Mouse (Mus musculus) lung, postnatal 36 days (tissue): ENCODE measurements at regions not wholly inside any gene's neighbourhood (a gene's known extent, or its start where the extent isn't known, plus 50 kb on each side); places are given as distances from the start of the nearest gene placed in this dataset.

Source experiments
- DNase-seq: peaks from one replicate; pipeline ENCODE4 v3.0.0; 2022; ENCODE audit warnings: mixed read lengths

DNA sequence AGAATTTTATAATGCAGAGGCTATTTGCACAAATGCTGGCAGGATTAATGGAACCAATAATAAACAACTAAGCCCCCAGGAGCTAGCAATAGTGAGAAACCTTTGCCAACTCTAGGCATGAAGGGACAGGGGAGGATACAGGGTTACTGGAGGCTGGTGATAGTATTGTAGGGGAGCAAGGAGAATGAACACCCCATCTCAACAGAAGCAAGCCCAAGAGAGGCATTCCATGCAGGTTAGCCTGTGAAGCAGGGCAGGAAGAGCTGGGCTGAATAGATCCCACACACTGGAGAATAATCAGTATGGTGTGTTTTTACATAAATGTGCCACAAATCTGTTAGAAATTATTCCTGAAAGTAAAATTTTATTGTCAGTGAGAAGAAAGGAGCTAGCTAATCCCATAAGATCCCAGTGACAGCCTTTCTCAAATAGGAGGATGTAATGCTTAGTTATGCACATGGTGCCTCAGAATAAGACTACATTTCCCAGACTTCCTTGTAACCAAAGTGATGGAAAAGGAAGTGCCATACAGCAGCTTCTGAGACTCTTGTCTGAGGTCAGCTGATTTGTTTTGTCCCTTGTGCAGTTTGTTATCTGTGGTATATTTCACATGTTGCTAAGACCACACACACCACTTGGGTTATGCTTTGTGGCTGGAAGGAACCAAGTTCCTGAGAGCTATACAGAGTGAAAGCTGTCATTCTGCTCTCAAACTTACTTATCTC, 111.1 kb downstream of the Ccdc71l start:
- peak; percentile 16 for DNase-seq

DNA sequence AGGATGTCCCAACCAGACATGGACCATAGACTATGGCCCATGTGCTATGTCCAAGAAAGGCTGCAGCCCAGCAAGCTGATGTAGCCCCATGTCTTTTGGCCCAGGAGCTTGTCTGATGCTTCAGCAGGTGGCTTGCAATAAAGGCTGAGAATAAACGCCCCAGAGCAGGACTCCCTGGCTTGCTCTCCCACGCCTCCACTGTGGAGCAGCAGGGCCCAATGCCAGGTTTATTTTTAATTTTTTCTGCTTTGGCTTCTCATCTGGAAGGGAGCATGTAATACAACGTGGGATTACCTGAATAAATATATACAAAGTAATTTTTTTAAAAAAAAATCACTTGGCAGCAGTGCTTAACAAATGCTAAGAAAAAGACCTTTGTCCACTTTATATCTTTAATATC, 125.7 kb downstream of the Ccdc71l start:
- DNase-seq = no peak

DNA sequence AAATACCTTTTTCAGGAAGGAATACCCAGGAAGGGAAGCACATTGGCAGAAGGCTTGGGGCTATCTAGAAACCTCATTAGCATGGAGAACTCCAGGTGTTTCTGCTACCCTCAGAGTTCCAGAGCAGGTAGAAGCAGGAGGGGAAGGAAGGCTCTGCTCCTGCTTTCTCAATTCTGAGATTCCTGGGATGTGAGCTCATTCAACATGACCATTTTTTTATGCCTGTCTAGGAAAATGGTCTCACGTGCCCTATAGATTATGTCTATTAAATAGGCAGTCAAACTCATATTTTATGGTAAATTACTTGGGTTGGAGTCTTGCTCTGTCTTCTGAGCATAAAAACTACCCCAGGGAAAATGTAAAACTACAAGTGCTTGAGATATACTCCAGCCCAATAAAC, 130.2 kb downstream of the Ccdc71l start:
- no peak for DNase-seq

DNA sequence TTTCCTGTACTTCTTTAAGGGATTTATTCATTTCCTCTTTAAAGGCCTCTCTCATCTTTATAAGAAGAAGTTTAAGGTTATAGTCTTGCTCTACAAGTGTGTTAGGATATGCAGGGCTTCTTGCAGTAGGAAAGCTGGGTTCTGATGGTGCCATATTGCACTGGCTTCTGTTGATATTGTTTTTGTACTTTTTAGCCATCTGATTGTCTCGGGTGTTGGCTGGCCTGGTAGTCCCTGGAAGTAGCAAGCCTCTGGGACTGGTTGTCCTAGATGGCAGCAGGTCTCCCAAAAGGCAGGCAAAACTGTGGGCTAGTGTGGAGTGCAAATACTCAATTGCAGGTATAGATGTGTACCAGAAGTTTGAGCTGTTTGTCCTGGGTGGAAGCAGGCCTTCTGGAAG, 147.1 kb downstream of the Ccdc71l start:
- no peak for DNase-seq

DNA sequence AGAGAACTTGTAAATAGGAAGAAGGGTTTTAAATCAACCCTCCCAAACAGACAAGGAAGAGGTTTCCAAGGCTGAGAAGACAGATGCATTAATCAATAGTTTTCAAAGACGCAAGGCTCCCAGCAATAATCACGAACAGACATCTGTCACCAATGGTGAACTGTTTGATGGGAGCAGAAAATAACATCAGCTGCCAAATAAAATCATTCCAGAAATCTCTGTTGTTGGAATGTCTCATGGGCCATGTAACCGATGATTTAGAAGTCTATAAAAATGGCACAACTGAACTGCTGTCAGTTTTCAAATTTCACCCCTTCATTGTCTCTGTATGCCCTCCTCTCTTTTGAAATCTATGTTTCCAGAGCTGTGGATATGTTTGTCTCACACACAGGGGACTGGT, 152.7 kb downstream of the Ccdc71l start:
- DNase-seq = no peak

DNA sequence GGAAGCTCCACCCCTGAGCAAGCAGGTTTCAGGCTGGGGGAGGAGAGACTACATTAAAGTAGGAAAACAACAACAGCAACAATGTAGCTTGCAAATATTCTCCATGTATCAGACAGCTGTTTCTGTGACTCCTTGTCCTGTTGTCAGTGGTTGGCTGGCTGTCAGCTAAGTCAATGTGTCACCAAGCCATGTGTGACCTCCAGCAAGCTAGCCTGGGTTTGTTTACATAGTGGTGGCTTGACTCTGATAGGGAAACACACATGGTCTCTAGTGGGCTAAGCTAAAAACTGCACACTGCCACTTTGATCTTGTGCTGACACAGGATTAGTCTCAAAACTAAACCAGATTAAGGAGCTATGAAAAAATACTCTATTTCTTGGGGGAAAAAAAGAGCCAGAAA, 155.1 kb downstream of the Ccdc71l start:
- peak; percentile 15 for DNase-seq

DNA sequence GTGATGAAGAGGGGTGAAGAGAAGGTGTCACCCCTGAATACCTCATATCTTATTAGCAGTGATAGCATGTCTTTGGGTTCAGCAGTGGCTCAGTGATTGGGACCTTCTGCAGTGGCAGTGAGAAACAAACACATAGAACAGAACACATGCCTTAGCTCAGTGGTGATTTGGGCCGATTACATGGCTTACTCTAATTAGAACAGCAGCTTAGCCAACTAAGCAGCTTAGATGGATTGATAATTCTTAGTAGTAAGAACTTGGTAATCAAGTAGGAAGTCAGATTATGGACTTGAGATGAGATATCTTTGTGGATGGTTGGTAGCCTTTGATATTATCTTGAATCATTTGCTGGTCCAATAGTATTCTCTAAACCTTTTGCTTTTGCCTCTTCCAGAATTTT, 167.0 kb downstream of the Ccdc71l start:
- DNase-seq = no peak

DNA sequence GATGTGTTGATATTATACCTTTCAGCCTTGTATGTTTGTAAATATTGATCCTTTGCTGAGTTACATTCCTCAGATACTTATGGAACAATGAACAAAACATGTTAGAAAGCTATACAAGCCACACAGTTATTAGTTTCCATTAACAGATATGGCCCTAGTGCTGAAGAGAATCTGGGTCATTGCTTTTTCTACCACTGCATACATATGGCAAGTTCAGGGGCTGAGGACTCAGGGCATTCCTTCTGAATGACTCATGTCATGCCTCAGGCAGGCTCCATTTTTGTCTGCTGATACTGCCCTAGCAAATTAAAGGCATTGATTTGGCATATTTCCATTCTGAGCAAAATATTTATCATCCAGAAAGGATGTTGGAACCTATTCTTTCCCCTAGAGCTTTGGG, 167.9 kb downstream of the Ccdc71l start:
- DNase-seq = no peak

DNA sequence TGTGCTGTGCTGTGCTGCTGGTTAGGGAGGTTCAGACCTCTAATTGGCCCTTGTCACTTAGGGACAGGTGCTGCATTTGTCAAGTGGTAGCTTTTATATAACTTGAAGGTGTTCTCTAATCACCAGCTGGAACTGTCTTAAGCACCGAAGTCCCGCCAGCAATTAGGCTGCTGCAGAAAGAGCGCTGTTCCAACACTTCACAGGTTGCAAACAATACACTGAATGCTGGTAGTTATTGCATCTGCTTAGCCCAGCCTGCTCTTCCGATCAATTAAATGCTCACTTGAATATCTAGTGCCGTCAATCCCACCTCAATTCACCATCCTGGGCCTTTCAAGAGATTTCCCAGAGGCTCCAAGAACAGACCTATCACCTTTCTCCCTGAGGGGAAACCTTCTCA, 175.3 kb downstream of the Ccdc71l start:
- DNase-seq = no peak

DNA sequence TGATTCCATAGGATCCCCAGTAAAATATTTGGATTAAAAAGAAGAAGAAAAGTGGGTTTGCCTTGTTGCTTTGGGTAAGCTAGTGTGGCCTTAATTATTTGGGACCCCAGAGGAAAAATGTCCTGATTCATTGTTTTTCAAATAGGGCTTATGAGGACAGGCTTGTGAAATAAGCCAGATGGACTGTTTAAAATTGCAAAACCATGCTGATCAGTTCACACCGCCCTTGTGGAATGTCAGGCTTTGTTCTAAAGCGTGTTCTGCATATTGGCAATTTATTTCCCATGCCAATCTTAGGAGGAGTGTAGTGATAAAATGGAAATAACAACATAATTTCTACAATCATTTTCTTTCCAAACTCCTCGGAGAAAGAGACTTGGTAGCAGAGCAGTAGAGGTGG, 189.3 kb downstream of the Ccdc71l start:
- DNase-seq = peak; percentile 19

DNA sequence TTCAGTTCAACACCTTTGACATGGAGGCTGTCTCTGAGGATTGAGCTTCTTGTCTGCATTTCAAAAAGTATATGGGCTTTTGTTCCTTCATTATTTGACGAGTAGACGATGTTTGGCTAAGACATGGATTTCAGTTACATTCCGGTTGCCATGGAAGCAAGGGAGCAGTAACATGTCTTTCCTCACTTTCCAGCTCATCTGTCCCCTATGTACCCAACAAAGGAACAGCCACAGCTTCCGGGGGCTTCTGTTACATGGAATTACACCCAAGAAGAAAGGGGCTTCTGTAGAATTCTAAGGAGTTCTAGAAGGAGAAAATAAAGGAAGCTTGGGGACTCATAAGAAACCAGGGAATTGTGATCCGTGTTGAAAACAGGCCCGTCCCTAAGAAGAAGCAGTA, 202.8 kb downstream of the Ccdc71l start:
- DNase-seq = no peak

DNA sequence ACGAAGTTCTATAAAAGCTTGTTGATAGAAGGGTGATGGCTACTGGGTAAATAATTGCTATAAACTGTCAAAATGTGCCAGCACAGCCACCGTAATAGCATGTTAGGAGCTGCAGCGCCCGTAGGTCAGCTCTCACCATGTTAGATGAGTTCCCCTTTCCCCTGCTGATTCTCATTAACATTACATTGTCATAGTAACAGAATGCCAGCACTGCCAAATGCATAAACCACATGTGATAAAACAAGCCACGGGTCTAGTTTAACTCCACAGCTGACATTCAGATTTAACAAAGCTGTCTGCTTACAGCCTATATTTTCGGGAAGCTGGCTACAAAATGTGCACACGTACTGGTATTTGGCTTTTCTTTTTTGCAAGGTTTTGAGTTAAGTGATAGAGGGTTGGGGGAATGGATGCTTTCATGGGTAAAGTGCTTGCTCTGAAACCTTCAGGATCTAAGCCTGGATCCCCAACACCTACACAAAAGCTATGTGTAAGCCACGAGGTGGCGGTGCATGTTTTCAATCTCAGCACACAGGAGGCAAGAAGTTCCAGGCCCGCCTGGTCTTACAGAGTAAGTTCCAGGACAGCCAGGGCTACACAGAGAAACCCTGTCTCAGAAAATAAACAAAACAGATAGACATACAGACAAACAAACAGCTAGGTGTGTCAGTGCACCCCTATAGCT, 217.1 kb upstream of the Nampt start:
- DNase-seq = no peak

DNA sequence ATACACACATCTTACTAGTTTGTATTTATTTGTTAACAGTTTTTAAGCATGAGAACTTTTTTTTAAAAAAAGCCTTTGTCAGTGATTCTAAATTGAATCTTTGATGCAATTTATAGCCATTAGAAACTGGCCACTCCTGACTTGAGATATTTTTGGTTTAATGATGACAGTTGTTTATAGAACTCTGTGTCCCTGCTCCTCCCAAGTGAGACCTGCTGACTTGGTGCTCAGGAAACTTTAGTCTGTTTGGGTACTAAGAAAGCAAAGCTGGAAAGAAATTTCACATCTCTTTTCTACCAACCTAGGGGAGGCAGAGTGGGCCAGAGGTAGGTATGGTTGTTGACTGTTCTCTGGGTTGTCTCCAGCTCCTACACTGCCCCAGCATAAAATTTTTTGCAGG, 214.0 kb upstream of the Nampt start:
- peak; percentile 10 for DNase-seq

DNA sequence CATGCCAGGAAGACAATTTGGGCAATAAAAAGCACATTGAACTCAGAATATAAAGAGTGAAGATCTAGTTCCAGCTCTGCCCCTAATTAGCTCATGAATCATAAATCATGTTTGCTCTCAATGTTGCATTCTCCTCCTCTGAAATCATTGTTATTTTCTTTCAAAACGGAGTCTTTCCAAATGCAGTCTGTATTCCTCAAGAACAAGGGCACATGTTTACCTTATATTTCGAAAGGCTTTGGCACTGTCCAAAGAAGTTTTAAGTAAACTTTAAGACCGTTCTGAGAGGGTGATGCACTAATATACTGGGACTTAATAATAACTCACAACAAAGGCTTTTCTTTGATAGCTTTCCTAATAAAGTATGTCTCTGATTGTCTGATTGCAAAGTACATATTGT, 204.3 kb upstream of the Nampt start:
- DNase-seq = peak; percentile 32

DNA sequence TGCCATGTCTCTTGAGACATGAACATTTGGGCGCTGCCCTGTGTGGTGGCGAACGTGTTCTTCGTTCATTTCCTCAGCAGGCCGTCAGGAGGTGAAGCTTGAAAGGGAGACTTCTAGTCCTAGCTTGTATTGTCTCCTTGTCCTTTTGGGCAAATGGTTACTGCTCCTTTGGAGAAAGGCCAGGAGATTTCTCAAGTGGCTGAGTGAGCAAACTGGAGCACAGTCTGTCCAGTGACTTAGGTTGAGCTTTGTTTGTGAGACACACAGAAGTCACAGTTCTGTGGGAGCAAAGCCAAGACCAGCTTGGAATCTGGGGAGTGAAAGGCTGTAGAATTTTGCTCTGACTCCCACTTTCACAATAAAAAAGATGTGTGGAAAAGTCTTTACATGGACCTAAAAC, 203.3 kb upstream of the Nampt start:
- peak; percentile 85 for DNase-seq

DNA sequence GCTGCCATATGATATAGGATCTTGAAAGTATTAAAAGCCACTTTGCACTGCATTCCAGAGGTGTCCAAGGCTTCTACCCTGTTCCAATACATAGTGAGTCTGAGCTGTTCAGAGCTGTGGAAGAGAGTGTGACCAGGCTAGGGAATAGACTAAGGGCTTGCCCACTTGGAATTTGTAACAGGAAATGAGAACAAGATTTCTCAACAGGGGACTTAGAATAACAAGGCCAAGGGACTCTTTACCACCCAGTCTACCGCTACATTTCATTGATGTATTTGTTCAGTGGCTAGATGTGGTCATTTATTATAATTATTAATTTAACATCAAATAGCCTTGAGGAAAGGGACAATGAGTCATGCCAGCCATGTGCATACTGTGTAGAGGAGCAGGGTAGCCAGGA, 202.3 kb upstream of the Nampt start:
- peak; percentile 30 for DNase-seq

DNA sequence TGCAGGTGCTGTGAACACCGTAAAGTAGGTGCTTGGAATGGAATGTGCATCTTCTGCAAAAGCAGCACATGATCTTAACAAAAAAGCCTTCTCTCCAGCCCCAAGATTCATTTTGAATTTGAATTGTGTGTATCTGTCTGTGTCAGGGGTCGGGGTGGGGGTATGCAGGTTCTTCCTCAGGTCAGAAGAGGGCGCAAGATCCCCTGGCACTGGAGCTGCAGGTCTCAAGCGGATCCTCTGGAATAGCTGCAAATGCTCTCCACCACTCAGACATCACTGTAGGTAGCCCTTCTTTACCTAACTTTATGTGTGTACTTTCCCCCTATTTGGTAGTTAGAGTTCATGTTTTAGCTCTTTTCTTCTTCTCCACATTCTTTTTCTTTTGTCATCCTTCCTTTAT, 199.5 kb upstream of the Nampt start:
- DNase-seq = no peak

DNA sequence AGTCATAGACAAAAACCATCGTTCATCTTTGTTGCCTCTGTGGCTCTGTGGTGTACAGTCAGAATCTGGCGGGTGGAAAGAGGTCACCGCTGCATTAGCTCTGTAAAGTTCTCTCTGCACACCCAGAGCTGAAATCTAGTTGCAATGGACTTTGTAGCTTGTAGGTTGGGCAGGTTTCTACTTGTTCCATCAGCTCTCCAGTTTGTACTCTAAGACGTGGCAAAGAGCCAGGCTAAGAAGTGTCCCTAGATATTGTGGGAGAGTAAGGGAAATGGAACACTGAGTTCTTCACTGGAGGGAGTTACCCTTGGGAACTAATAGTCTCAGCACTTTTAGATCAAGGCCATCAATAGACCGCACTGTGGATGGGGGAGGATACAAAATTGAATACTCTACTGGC, 197.6 kb upstream of the Nampt start:
- DNase-seq = peak; percentile 48

DNA sequence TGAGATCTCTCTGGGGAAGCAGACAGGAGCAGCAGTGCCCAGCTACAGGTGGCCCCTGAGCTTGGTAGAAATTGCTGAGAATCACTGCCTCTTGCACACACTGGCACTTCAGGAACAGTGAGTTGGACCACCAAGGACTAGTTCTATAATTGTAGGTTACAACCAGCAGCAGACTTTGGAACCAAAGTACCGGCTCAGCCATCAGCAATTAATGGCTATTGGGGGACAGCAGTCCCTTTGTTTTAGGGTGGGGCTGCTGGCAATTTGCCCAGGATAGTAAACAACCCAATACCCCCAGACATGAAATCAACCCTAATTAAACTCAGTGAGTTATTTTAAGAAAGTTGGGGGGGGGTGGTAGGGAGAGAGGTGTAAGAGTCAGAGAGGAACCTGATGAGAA, 190.8 kb upstream of the Nampt start:
- no peak for DNase-seq

DNA sequence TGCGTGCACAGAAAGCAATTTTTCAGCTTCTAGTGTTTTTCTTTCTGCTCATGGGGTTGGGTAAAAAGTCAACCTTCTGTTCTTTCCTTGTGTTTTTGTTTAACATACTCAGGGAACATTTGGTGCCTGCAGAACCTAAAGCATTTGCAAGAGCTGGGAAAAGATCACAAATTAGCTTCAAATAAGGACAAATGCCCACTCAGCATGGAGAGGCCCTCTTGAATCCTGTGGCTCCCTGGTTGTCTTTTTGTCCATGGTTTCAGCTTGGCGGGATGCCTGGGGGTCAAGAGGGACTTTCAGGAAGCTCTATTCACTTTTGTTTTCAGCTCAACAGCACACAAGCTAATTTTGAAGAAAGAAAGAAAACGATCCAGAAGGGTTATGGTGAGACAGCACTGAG, 186.4 kb upstream of the Nampt start:
- peak; percentile 81 for DNase-seq

DNA sequence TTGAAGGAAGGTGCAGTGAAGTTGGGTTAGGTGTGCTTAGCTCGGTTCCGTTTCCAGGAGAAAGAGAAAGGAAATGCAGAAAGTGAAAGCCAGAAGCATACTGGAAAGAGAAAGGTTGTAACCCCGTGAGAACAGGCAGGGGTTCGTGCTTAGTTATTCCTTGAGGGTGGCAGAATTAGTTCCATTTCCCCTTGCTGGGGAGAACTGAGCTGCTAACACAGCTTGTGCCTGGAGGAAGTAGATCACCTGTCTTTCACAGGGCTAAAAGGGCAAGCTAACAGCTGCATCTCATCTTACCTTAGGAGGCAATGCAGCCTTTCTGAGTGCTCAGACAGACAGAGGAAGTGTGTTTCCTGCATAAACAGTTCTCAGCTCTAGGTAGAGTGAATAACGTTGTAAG, 184.3 kb upstream of the Nampt start:
- no peak for DNase-seq

DNA sequence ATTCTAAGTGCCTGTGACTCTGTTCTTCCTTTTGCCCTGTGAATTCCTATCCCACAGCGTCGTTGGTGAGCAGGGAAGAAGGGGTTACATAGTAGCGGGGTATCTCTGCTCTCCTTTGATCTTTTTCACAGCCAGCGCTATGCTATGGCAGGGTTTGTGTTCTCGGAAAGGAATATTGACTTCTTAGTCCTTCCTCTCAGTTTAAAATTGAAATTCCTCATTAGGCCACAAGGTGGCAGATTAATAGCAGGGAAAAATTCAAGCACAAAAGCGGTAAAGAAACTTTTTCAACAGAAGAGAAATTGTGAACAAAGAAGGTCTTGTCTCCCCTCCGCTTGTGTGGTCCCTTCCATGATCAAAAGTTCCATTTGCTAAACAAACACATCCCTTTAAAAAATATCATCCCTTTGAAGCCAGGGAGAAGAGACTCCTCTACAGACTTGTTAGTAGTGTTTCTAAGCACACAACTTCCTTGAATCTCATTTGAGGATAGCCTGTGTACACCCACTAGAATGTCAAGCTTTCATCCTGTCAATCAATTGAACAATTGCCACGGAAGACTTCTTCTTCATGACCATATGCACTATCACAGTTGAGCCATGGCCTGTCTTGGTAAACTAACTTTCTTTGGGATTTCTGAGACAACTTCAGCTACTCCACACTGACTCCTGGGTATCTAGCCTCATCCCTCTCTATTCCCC, 181.8 kb upstream of the Nampt start:
- DNase-seq = peak; percentile 71

DNA sequence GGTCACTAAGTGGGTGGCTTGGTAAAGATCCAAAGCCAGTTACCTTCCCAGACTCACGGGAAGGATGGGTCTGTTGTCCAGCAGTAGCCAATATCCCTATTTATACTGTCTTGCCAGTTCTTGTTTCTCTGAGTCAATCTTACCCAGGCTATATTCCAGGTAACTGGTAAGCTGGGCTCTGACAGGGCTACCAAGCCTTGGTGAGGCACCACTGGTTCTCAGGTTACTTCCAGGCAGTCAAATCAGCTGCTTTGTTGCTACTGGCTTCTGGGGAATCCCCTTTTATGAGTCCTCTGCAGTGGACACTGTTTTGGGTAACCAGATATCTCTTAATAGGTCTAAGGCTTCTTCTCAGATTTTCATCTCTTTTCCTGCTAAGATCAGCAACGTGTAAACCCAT, 178.8 kb upstream of the Nampt start:
- no peak for DNase-seq

DNA sequence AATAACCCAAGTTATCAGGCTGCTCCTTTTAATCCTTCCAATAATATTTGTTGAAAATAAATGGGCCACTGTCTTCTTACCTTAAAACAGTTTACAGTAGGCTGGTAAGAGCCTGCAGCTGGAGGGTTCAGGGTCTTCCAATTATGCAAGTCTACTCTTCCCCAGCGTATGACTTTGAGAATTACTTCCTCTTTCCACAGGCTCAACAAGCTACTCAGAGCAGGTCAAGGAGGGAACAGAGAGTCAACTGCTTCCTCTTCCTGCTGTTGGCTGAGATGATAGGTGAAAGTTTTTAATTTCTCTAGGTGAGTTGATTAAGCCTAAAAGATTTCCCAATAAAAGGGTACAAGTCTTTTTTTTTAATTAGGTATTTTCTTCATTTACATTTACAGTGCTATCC, 176.9 kb upstream of the Nampt start:
- DNase-seq = peak; percentile 26
